Mouse (Mus musculus): ENCODE measurements at regions not wholly inside any gene's neighbourhood (a gene's known extent, or its start where the extent isn't known, plus 50 kb on each side); places are given as distances from the start of the nearest gene placed in this dataset.

GRCm38 (mm10) chr12:109951884-109952456 lies 326.9 kb upstream of the Dio3 start:
- DNase-seq (ENCODE audit: low spot score in 2 of 2) = no peak

GRCm38 (mm10) chr12:109952933-109953332 lies 325.9 kb upstream of the Dio3 start:
- no peak for DNase-seq (ENCODE audit: low spot score in 2 of 2)

- DNase-seq (ENCODE audit: low spot score in 2 of 2) = no peak
Observed at GRCm38 (mm10) chr12:109957305-109957704, 321.6 kb upstream of the Dio3 start.

GRCm38 (mm10) chr12:109958357-109959085 lies 320.3 kb upstream of the Dio3 start:
- DNase-seq (ENCODE audit: low spot score in 2 of 2) = peak in 1 of 2 experiments; percentile 42

- DNase-seq (ENCODE audit: low spot score in 2 of 2) = no peak
Observed at GRCm38 (mm10) chr12:109966776-109967175, 312.1 kb upstream of the Dio3 start.

- peak in 1 of 2 experiments; percentile 33 for DNase-seq (ENCODE audit: low spot score in 2 of 2)
Observed at GRCm38 (mm10) chr12:109968303-109968702, 310.6 kb upstream of the Dio3 start.

GRCm38 (mm10) chr12:109971508-109971907 lies 307.4 kb upstream of the Dio3 start:
- no peak for DNase-seq (ENCODE audit: low spot score in 2 of 2)

GRCm38 (mm10) chr12:109972366-109973015 lies 306.4 kb upstream of the Dio3 start:
- DNase-seq (ENCODE audit: low spot score in 2 of 2) = no peak

- DNase-seq (ENCODE audit: low spot score in 2 of 2) = no peak
Observed at GRCm38 (mm10) chr12:109973598-109973997, 305.3 kb upstream of the Dio3 start.

GRCm38 (mm10) chr12:109975176-109975972 lies 303.5 kb upstream of the Dio3 start:
- DNase-seq (ENCODE audit: low spot score in 2 of 2) = peak; percentile 59 to 71

- no peak for DNase-seq (ENCODE audit: low spot score in 2 of 2)
Observed at GRCm38 (mm10) chr12:109984651-109985050, 294.2 kb upstream of the Dio3 start.

- DNase-seq (ENCODE audit: low spot score in 2 of 2) = no peak
Observed at GRCm38 (mm10) chr12:109993410-109993809, 285.5 kb upstream of the Dio3 start.

- DNase-seq (ENCODE audit: low spot score in 2 of 2) = no peak
Observed at GRCm38 (mm10) chr12:110002717-110003116, 276.2 kb upstream of the Dio3 start.

GRCm38 (mm10) chr12:110009136-110009535 lies 269.7 kb upstream of the Dio3 start:
- DNase-seq (ENCODE audit: low spot score in 2 of 2) = no peak

- no peak for DNase-seq (ENCODE audit: low spot score in 2 of 2)
Observed at GRCm38 (mm10) chr12:110020541-110021470, 258.1 kb upstream of the Dio3 start.

GRCm38 (mm10) chr12:110021690-110022089 lies 257.2 kb upstream of the Dio3 start:
- DNase-seq (ENCODE audit: low spot score in 2 of 2) = no peak

GRCm38 (mm10) chr12:110022631-110023030 lies 256.2 kb upstream of the Dio3 start:
- no peak for DNase-seq (ENCODE audit: low spot score in 2 of 2)

GRCm38 (mm10) chr12:110023192-110024101 lies 255.4 kb upstream of the Dio3 start:
- no peak for DNase-seq (ENCODE audit: low spot score in 2 of 2)

GRCm38 (mm10) chr12:110024295-110024694 lies 254.6 kb upstream of the Dio3 start:
- DNase-seq (ENCODE audit: low spot score in 2 of 2) = no peak

GRCm38 (mm10) chr12:110025171-110025570 lies 253.7 kb upstream of the Dio3 start:
- DNase-seq (ENCODE audit: low spot score in 2 of 2) = no peak

Data from layer of hippocampus, adult 8-10 months (tissue).